Mouse (Mus musculus): ENCODE data around the gene Pmvk. TPM values are rescaled to one million over a fixed set of nuclear protein-coding genes. Genes with fewer than 3 reads are reported as not detected.

Gene Pmvk
- total RNA-seq, 2 experiments from 2014 or later, result 9.8 to 9.9 TPM

DNA sequence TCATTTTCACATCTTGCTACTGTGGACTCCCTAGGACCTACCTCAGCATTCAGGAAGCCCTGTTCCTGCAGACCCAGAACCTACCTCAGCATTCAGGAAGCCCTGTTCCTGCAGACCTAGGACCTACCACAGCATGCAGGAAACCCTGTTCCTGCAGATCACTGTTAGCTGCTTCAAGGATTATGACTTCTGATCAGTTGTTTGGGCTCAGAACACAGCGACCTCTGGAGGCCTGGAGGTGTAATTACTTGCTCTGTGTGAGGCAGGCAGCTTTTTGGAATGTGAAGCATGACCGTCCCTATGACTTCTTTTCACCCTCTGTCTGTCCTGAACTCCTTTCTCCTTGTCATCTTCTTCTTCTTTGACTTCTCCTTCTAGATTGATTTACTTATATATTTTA, 27.1 kb downstream of the Pmvk start:
- no peak for DNase-seq

DNA sequence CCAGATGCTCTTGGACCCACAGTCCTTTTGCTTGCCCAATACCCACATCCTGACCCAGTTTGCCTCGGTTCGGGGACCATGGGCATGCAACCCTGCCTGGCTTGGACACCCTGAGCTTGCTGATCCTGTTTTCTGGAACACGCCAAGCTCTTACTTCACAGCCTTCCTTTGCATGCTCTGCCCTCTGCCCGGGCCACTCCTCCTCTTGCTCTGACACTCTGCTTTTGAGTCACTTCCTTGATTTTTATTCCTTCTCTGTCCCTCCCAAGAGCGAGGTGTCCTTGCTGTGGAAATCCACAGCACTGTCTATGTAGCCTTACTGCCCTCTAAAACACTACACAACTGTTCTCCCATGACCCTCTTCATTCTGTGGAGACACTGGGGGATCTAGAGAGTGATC, 27.9 kb downstream of the Pmvk start:
- DNase-seq, result no peak

DNA sequence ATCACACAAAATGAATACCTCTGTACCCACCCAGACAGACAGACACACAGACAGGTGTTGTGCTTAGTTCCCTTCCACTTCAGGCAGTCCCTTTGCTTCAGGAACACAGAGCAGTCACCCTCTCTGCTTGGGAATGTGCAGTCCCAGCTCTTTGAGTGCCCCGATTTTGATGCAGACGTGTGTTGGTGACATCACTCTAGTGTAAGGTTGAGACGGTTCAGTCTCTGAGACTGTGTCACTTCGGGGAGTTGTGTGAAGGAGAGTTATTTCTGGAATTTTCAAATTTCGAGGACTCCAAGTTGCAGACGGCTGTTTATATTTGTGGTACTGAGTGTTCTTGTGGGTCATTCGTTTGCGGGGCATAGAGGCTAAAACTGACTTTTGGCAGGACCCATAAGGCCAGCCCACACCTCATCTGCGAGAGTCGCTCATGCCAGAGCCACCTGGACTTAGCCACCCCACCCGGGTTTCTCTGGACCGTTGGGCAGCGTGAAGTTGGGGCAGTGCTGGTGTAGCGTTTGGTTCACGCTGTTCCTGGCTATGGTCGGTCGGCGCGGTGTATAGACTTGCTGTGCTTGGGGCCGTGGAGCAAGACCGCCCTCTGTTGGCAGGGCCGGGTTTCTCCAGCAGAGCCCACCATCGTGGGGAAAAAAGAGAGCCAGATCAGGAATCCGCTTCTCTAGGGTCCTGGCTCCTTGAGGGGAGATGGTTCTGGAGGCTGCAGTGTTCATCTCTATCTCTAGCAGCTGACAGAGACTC, 30.6 kb downstream of the Pmvk start:
- DNase-seq, result peak; percentile 84

DNA sequence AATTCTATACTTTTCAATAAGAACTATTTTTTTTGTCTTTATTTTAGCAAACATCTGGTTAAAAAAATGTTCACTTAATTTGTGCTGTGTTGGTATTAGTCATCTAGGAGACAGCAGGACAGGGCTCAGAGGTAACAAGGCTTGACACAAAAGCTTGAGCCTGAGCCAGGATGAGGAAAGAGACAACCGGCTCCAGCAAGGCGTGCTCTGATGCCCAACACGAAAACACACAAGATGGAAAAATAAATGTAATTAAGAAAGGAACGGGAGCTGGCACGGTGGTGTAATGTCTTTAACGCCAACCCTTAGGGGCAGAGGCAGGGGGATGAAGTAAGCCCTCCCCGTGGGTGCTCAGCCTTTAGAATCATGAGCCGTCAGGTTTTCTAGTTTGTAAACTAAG, 31.8 kb downstream of the Pmvk start:
- no peak for DNase-seq

DNA sequence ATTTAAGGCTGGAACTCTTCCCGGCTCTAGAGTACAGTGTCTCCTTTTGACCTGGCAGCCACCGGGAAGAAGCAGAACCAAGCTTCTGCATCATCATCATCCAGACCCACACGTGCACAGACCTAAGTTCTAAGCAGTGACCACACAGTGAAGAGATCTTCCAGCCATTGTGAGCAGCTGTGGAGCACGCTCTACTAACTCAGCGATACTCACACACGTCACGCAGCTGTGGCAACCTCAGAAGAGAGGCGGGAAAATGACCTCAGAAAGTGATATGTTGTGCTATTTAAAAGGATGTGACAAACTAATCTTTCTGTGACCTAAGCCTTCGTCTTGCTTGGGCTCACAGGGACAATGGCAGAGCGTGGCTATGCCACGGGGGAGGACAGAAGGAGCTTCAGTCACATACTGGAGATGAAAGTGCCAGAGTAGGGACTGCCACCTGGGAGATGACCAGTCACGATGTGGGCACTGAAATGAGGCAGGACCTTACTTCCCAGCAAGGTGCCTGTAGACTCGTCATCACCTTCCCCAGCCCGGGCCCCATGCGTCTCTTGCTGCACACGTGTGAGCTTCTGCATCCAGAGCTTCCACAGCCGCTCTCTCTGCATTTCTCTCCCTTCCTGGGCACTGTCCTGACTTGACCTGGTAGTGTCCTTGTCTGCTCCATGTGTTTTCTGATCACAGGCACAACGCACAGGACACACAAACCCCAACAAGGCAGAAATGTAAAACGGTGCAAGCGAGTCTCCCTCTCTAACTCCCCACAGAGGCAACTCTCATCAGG, 32.8 kb downstream of the Pmvk start:
- DNase-seq, result no peak

DNA sequence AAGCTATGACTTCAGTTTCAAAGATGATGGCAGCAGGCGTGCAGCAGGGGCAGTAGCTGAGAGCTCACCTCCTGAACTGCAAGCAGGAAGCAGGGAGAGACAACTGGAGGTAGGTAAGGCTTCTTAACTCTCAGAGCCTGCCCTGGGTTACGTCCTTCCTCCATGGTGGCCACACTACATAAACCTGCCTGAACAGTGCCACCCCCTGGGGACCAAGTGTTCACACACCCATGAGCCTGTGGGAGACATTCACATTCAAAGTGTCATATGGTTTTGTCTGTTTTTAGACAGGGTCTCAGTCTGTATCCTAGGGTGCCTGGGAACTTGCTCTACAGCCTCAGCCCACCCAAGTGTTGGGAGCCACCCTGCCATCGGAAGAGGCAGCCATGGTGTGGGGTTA, 36.4 kb downstream of the Pmvk start:
- DNase-seq, result no peak

DNA sequence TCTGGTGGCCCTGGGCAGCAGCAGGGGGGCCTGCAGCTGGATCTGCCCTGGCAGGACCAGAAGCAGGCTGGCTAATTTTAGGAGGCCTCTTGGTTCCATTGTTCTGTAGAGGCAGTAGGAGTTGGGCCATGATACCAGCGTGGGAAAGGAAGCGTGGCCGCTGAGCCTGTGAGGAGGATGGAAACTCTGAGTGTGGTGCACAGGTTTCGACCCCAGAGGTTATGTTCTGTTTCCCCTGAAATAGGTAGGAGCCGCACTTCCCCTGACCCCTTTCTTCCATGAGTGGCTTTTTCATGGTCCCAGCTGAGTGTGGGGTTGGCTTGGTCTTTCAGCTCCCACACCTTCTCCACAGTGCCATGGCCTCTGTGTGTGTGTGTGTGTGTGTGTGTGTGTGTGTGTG, 37.2 kb downstream of the Pmvk start:
- DNase-seq, result no peak

DNA sequence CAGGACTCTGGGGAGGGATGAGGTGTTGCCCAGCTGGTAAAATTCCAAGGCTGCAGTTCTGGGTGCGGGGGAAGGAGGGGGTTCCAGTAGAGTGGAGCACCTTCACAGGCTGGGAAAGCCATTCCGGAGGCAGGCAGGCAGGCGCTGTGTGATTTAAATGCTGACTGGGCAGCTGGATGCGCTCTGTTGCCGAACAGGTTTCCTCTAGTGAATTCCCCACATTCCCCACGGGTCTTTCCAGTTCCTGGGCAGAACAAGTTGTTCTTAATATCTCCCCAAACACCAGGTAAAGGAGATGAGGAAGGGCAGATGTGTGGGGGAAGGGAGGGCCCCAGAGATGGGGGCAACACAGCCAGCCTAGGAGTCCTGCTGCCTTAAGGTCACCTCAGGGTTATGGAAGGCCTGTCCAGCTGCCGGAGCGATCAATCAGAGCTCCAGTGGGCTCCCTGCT, 38.4 kb downstream of the Pmvk start:
- no peak for DNase-seq

DNA sequence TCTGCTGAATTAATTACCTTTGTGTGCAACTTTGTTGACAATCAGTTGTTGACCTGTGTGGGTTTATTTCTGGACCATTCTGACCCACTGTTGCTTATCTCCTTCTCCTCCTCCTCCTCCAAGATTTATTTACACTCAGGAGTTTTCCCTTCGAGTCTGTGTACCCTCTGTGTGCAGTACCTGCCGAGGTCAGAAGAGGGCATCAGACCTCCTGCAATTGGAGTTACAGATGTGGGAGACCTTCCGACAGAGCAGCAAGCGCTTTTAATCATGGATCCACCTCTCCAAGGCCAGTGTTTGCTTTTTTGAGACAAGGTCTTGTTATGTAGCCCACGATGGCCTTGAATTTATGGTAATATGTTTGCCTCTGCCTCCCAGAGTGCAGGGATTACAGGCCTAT, 40.3 kb downstream of the Pmvk start:
- DNase-seq, result no peak

DNA sequence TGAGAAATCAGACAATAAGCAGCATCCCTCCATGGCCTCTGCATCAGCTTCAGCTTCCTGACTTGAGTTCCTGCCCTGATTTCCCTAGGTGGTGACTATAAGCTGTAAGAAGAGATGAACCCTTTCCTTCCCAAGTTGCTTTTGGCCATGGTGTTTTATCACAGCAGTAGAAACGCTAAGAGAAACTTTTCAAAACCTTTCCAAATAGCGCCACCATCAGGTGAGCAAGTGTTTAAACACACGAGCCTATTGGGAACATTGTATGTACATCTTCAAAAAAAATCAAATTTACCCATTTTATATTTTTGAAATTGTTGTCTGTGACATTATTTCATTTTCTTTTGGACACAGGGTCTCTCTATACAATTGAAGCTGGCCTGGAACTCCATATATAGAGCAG, 42.0 kb downstream of the Pmvk start:
- no peak for DNase-seq

DNA sequence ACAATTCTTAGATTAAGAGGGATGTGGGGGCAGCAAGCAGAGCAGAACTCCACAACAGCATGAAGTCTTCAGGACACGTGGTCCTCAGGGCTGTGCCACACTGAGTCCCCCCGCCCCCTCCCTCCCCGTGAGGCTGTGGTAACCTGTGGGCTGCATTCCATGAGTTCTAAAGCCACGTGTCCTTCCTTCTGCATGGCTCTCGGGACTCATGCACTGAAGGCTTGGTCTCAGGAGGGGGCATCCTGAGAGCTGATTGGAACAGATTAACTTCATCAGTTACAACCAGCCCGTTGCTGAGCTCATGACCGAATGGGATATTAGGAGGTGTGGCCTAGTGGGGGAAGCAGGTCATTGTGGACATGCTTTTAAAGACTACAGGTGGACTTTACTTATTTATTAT, 45.4 kb downstream of the Pmvk start:
- DNase-seq, result no peak

DNA sequence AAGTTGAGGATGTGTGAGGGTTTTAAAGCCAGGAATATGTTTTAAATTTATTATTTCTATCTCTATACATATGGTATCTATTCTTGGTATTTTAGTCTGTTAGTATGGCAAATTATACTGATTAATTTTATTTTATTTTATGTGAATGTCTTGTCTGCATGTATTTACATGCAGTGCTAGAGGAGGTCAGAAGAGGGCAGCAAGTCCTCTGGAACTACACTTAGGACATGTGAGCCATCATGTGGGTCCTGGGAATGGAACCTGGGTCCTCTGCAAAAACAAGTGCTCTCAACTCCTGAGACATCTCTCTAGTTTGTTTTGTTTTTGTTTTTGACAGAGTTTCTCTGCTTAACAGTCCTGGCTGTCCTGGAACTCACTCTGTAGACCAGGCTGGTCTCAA, 47.1 kb downstream of the Pmvk start:
- no peak for DNase-seq

DNA sequence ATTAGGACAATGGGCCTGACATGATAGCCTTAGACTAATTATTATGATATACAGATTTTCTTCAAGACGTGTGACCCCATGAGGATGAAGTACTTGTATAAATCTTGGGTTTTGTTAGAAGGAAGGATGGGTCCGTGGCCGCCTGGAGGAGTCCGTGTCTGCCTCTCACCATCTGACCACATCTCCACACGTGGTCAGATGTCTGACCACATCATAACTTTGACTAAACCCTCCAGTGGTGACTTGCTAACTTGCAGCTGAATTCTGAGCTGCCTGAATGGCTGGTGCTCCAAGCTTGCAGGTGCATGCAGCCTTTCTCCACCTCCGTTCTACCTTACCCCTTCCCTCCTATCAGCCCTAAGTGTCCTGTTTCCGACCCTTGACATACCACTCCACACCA, 48.2 kb downstream of the Pmvk start:
- DNase-seq, result no peak

DNA sequence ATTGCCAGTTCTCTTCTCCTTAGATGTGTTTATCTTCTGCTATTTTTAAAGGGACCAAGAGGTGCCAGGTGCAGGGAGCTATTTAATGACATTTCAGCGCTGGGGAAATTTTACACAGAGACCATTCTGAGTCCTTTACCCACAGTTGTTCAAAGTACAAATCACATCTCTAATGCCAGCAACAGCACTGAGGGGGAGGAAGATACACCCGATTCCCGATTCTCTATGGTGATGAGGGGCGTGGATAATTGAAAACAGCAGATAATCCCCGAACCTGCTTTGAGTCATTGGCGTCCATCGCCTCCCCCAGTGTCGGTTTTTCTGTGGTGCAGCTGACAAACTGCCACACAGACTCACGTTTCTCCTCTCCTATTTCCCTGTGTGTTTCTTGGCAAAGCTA, 53.7 kb downstream of the Pmvk start:
- no peak for DNase-seq

DNA sequence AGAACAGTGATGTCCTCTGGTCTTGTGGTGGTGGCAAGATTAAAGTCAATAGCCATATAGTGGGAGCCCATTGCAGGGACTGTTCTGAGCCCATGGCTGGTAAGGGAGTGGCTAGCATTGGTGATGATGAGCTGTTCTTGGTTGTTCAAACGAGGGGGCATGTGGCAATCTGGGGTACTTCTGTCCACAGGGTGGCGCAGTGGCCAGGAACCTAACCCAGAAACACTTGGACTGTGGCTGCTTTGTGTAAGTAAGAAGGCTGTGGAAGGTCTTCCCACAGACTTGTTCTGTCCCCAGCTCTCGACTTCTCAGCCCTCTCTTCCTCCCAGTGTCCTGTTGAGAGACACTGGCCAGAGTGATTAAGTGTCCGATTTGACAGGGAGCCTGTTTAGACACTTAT, 56.6 kb downstream of the Pmvk start:
- DNase-seq, result peak; percentile 55

DNA sequence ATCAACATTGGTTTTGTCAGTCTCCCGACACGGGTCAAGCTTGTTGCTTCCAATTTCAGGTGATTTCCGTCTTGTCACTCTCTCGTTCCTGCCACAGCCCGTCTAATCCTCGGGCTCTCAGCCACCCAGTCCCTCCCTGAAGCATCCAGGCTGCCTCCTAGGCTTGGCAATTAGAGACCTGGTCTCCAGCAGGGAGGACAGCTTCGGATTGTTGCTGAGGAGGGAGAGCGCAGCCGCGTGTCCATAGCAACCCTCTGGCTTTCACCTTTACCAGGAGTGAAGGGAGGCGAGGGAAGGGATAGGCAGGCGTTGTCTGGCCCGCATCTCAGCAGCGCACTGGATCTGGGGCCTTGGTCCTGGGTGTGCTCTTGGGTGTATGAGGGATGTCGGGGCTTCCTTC, 57.1 kb downstream of the Pmvk start:
- DNase-seq, result no peak

DNA sequence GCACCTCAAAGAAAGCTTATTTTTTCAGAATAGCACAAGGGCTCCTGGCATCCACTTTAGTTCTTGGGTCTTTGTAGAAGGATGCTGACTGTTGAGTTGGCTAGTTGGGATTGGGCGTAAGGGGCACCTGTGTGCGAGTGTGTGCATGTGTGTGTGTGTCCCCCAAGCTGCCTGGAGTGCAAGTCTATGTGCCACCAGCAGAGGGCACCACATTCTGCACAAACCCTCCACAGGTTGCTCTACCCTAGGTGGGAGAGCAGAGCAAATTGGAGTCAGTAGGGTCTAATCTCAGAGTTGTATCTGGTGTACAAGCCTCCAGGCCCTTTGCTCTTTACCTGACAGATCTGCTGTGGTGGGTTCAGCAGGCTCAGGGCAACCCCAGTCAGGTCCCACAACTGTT, 57.9 kb downstream of the Pmvk start:
- DNase-seq, result no peak

DNA sequence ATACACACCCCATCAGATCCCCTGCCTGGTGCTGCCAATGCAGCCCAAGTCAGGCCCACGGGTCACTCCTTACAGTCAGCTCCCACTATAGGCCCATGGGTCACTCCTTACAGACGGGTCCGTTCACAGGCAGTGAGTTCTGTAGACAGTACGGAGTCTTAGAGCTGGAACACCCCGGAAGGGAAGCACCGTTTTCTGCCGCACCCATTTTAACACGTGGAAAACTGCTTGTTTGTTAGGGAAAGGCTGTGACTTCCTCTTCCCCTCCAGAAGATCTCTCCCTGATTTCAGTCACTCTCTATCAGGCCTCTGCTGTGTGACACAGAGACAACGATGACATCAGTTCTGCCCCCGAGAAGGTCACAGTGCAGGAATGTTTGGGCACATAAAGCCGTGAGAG, 61.1 kb downstream of the Pmvk start:
- no peak for DNase-seq

DNA sequence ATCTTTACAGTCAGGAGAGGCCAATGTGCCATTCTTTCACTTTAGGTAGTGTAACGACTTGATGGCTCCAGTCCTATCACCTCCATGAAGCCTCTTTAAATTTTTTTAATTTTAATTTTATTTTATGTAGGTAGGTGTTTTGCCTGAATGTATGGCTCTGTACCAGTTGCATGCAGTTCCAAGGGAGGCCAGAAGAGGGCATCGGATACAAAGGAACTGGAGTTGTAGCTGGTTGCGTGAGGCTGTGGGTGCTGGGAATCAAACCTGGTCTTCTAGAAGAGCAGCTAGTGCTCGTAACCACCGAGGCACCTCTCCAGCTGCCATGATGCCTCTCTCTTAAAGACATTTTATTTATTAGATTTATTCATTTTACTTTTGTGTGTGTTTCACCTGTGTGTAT, 62.0 kb downstream of the Pmvk start:
- DNase-seq, result no peak

Other genes with a start within 250 kb of the Pmvk start
- gene Thbs3, start 239.4 kb upstream of the Pmvk start, total RNA-seq (2021), result 10 to 100 TPM; 46.2 to 61.5 TPM
- 10 to 100 TPM; 55.2 to 57.3 TPM for gene Mtx1, start 227.5 kb upstream of the Pmvk start, total RNA-seq (2021)
- gene Muc1, start 225.5 kb upstream of the Pmvk start, total RNA-seq (2021), result under 1 TPM; 0.16 to 0.63 TPM
- 10 to 100 TPM; 78.1 to 93.1 TPM for gene Krtcap2, start 208.6 kb upstream of the Pmvk start, total RNA-seq (2021)
- gene Trim46, start 208.2 kb upstream of the Pmvk start, total RNA-seq (2021), result under 1 TPM; 0.70 to 0.86 TPM
- gene Dpm3, start 195.2 kb upstream of the Pmvk start, total RNA-seq (2021), result 10 to 100 TPM; 47.4 to 54.9 TPM
- 10 to 100 TPM; 19.0 to 28.7 TPM for gene Slc50a1, start 184.0 kb upstream of the Pmvk start, total RNA-seq (2021)
- 10 to 100 TPM; 21.1 to 26.3 TPM for gene Efna1, start 173.4 kb upstream of the Pmvk start, total RNA-seq (2021)
- not detected for gene Efna3, start 131.6 kb upstream of the Pmvk start, total RNA-seq (2021)
- 1 to 10 TPM in 1 of 2 experiments, under 1 TPM in 1; 0.82 to 1.9 TPM for gene Efna4, start 116.5 kb upstream of the Pmvk start, total RNA-seq (2021)
- gene Adam15, start 104.5 kb upstream of the Pmvk start, total RNA-seq (2021), result 10 to 100 TPM; 32.6 to 48.1 TPM
- gene Dcst2, start 92.6 kb upstream of the Pmvk start, total RNA-seq (2021), result not detected
- under 1 TPM; 0.12 to 0.14 TPM for gene Dcst1, start 89.3 kb upstream of the Pmvk start, total RNA-seq (2021)
- 10 to 100 TPM; 19.1 to 21.8 TPM for gene Zbtb7b, start 59.8 kb upstream of the Pmvk start, total RNA-seq (2021)
- under 1 TPM; 0.59 to 0.73 TPM for gene Lenep, start 51.7 kb upstream of the Pmvk start, total RNA-seq (2021)
- 10 to 100 TPM; 25.8 to 29.5 TPM for gene Flad1, start 42.7 kb upstream of the Pmvk start, total RNA-seq (2021)
- 10 to 100 TPM; 19.7 to 22.3 TPM for gene Cks1b, start 36.2 kb upstream of the Pmvk start, total RNA-seq (2021)
- 10 to 100 TPM; 50.0 to 57.8 TPM for gene Shc1, start 36.1 kb upstream of the Pmvk start, total RNA-seq (2021)
- gene Pygo2, start 24.3 kb upstream of the Pmvk start, total RNA-seq (2021), result 10 to 100 TPM; 15.9 to 22.2 TPM
- gene Pbxip1, start 17.8 kb upstream of the Pmvk start, total RNA-seq (2021), result 100 to 1,000 TPM; 155 to 167 TPM
- 10 to 100 TPM in 1 of 2 experiments, 1 to 10 TPM in 1; 6.9 to 11.9 TPM for gene Kcnn3, start 65.6 kb downstream of the Pmvk start, total RNA-seq (2021)

Measured in gastrocnemius, postnatal 10 days (tissue).